Mouse (Mus musculus) ES-Bruce4 (cell line): ENCODE measurements at regions not wholly inside any gene's neighbourhood (a gene's known extent, or its start where the extent isn't known, plus 50 kb on each side); places are given as distances from the start of the nearest gene placed in this dataset.
A peak's percentile ranks its signal among the peaks of the same experiment; 100 is the strongest.

Source experiments
- H3K27ac ChIP-seq: 2 replicates; pipeline ENCODE4 v1.5.1; 2012; ENCODE audit warnings: low read length, inconsistent platforms; ENCODE audit not compliant: insufficient read depth
- H3K27me3 ChIP-seq: 2 replicates; pipeline ENCODE4 v1.6.1; 2012; ENCODE audit warnings: mild to moderate bottlenecking, low read length, inconsistent platforms; ENCODE audit not compliant: control insufficient read depth, poor library complexity, insufficient read depth, severe bottlenecking
- H3K36me3 ChIP-seq: 2 replicates; pipeline ENCODE4 v1.6.1; 2012; ENCODE audit warnings: inconsistent platforms, mild to moderate bottlenecking, low read length, moderate library complexity; ENCODE audit not compliant: control insufficient read depth, poor library complexity, insufficient read depth, severe bottlenecking
- H3K4me1 ChIP-seq: one replicate; pipeline ENCODE4 v1.8.1; 2011; ENCODE audit warnings: low read length; ENCODE audit not compliant: control insufficient read depth, insufficient read depth
- H3K4me3 ChIP-seq: 2 replicates; pipeline ENCODE4 v1.5.1; 2011; ENCODE audit warnings: low read depth, mild to moderate bottlenecking, low read length
- H3K9ac ChIP-seq: 2 replicates; pipeline ENCODE4 v1.6.1; 2012; ENCODE audit warnings: low read depth, mild to moderate bottlenecking, inconsistent platforms; ENCODE audit not compliant: poor library complexity, severe bottlenecking
- H3K9me3 ChIP-seq: replicated peaks from 2 replicates; pipeline ENCODE4 v1.6.1; 2012; ENCODE audit warnings: mild to moderate bottlenecking, low read length, inconsistent platforms; ENCODE audit not compliant: control insufficient read depth, poor library complexity, insufficient read depth, severe bottlenecking
- CTCF ChIP-seq: IDR thresholded peaks from one replicate; pipeline ENCODE4 v1.8.1; 2011; ENCODE audit warnings: low read depth, low read length
- EP300 ChIP-seq: IDR thresholded peaks from 2 replicates; pipeline ENCODE4 v1.6.1; 2011; ENCODE audit warnings: low read depth, low read length; ENCODE audit not compliant: insufficient read depth
- POLR2A ChIP-seq: IDR thresholded peaks from one replicate; pipeline ENCODE4 v1.8.1; 2011; ENCODE audit warnings: low read length; ENCODE audit not compliant: insufficient read depth

DNA sequence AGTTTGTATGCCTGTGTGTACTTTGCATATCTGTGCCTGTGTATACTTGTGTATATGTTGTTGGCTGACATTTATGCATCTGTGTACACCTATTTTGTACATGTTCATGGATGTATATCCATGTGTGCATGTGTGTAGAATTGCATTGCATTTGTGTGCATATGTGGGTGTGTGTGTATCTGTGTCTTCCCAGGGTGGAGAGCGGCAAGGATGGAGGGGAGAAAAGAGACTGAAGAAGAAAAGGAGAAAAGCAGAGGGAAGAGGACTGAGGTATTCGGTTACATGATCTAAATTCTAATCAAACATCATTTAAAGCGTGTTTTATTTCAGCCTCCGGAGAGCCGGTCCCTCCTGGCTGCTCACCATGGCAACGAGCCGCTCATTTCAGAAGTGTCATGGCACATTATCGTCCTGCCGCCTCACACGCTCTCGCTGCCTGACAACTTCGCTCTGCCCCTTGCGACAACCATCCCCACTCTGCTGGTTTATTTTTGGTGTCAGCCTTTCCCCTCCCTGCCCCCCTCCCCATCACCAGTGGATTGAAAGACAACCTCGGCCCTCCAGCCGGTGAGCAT, 58.6 kb downstream of the Mrm1 start:
- H3K9ac ChIP-seq = no peak overlapping the region
- no peaks in the 10 kb centered on the region for H3K4me1 ChIP-seq
- no peaks in the 10 kb centered on the region for H3K36me3 ChIP-seq
- no peak overlapping the region for H3K4me3 ChIP-seq
- TF ChIP-seq POLR2A (no peak), EP300 (no peak), CTCF (no peak)
- no peaks in the 10 kb centered on the region for H3K27me3 ChIP-seq
- H3K27ac ChIP-seq = no peak overlapping the region
- H3K9me3 ChIP-seq = no peaks in the 10 kb centered on the region

DNA sequence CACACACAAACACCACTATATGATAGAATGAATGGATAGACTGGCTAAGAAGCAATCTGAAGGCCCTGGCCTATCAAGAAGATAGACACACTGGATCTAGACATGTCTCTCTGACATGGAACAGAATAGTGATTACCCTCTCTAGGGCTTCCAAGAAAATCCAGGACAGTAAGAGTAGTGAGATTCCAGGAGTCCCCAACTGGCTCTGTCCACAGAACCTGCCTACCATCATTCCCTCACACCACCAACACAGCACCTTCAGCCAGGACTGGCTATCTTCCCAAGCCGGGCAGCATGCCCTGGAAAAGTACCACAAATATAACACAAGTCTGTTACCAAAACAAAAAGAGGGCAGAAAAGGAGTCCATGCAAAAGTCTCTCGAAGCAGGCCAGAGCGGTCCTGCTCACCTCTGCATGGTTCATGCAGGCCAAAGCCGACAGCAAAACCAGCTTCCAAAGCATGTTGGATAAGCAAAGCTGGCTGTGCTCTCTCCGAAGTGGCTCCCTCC, 59.8 kb downstream of the Mrm1 start:
- no peaks in the 10 kb centered on the region for H3K27me3 ChIP-seq
- H3K36me3 ChIP-seq = no peaks in the 10 kb centered on the region
- TF ChIP-seq POLR2A = no peak
- no peak for TF ChIP-seq EP300
- TF ChIP-seq CTCF = no peak
- H3K9ac ChIP-seq = no peak overlapping the region
- no peak overlapping the region for H3K27ac ChIP-seq
- no peaks in the 10 kb centered on the region for H3K4me1 ChIP-seq
- no peaks in the 10 kb centered on the region for H3K9me3 ChIP-seq
- no peak overlapping the region for H3K4me3 ChIP-seq

DNA sequence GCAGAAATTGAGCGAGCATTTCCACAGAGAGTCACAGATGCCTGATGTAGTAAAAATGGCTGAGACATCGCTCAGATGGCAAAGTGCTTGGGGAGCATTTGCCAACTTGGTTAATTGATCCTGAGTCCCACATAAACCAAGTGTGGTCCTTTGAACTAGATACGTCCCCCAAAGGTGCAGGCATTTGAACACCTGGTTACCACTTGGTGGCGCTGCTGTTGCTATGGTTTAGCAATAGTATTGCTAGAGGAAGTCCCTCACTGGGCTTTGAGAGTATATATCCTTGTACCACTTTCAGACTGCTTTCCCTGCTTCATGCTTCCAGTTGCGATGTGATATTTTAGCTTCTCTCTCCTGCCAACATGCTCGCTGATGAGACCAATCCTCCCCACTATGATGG, 67.3 kb downstream of the Mrm1 start:
- Histone ChIP-seq H3K9ac (no peak overlapping the region), H3K27ac (no peak overlapping the region), H3K36me3 (no peaks in the 10 kb centered on the region), H3K27me3 (no peaks in the 10 kb centered on the region), H3K9me3 (no peaks in the 10 kb centered on the region), H3K4me3 (no peak overlapping the region), H3K4me1 (peaks cover 3% of the 10 kb centered on the region)
- TF ChIP-seq POLR2A = no peak
- no peak for TF ChIP-seq EP300
- TF ChIP-seq CTCF = no peak

DNA sequence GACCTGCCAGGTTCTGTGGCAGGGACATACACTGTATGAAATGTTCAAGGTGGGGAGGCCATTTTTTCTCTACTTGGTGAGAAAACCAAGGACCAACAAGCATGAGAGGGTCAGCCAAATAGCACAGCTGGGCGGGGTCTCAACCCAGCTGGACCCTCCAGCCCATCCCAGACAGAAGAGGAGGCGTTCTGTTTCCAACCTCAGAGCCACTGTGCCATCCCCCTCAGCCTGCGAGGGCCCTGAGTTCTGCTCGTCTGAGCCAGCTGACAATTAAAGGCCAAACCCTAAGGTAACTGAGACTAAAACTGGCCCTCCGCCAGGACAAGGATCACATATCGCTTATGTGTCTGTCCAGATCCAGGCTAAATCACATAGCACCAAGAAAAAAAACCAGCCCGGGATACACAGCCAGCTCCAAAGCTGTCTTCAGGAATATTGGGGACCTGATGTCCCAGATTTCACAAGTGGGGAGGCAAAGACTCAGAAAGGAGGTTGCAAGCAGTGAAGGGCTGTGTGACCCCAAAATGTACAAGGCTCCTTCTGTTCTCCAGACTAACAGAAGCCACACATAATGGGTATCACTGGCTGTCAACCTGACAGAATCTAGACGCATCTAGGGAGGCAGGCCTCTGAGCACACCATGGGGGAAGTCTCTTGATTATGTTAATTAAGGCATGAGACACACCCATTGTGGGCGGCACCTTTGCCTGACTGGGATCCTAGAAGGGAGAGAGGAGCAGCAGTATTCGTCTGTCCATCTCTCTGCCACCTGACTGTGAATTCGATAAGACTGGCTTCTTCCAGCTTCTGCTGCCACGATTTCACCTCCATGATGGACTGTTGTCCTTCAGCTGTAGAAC, 69.6 kb downstream of the Mrm1 start:
- Histone ChIP-seq H3K4me3 (no peak overlapping the region), H3K9ac (no peak overlapping the region), H3K36me3 (no peaks in the 10 kb centered on the region), H3K4me1 (peaks cover 3% of the 10 kb centered on the region), H3K27ac (no peak overlapping the region), H3K9me3 (no peaks in the 10 kb centered on the region), H3K27me3 (no peaks in the 10 kb centered on the region)
- no peak for TF ChIP-seq CTCF

DNA sequence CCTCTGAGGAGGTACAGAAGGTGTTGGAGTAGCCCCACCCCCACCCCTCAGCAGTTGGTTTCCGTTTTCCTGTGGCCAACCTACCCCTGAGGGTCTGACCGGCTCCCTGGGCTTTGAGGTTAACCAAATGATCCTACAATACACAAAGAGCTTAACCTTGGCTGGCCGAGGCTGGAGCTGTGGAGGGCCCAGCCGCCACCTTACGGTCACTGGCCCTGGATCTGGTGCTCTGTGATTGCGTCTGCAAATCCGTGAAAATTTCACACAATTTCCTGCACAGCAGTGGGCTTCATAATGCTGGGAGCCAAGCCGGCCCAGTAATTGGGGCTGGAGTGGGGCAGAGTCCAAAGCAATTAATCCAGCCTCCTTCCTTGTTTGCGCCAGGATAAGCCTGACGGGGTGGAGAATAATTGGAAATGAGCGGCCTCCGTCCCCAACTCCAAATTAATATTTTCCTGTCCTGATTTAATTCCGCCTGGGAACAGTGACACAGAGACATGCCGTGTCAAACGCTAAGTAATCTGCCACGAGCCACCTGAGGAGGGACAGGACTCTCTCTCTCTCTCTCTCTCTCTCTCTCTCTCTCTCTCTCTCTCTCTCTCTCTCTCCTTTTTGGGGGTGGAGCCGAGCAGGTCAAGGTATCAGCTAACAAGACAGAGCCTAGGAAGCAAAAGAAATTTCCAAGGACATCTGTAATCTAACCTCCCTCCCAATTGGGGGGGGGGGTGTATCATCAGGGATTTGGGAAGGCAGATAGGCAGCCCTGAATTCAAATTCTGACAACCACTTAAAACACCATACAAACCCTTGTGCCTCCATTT, 80.3 kb downstream of the Mrm1 start:
- H3K4me1 ChIP-seq = peaks cover 6% of the 10 kb centered on the region
- no peaks in the 10 kb centered on the region for H3K36me3 ChIP-seq
- no peaks in the 10 kb centered on the region for H3K9me3 ChIP-seq
- peak overlapping the region; percentile 48 for H3K4me3 ChIP-seq
- no peaks in the 10 kb centered on the region for H3K27me3 ChIP-seq
- TF ChIP-seq EP300 (peak; percentile 95), CTCF (no peak)
- H3K27ac ChIP-seq = peak overlapping the region; percentile 96
- peak overlapping the region; percentile 75 for H3K9ac ChIP-seq
